13 mouse cellular contexts compared by ENCODE assay signal in the genomic region with DNA sequence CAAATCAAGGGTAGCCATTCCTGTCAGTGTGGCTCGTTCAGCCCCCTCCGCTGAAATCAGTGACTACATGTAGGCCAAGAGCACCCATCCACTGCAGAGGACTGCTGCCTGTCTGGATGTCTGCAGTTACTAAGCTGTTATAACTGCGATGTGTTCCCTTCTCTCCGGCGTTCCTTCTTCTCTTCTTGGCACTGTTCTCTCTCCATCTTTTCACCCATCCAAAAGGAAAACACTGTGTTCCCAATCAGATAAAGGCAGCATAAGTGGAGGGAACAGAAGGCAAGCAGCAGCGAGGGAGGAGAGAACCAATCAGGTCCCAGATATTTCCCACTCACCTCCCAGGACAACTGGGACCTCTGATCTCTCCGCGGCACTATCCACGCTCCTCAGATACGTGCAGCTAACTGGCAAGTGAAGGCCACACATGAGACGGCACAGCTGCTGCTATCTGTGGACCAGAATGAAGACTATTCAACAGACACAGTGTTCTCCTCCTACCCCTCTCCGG. TPM values are rescaled to one million over a fixed set of nuclear protein-coding genes. Genes with fewer than 3 reads are reported as not detected.
A peak's percentile ranks its signal among the peaks of the same experiment; 100 is the strongest.
DNase-seq lines count a peak whose midpoint lies in the region; ATAC-seq and TF ChIP-seq lines count a peak whose summit lies in the region.
"Had no signal": no experiment of that assay in that cellular context is flagged by ENCODE, and none has a peak within 500 bp of the region (broad histone marks: within the 10 kb centered on the region; RNA-seq: fewer than 3 reads in every experiment).

No protein-coding gene starts in this region.

- peak; percentile 44 for DNase-seq in layer of hippocampus, adult 11-12 months (ENCODE audit: low spot score)
- no peak for DNase-seq in layer of hippocampus, adult 9-10 months (ENCODE audit: low spot score)
- peak; percentile 47 for DNase-seq in right cerebral cortex, adult 18-20 months
- DNase-seq in right cerebral cortex, postnatal 14 days, result no peak
- peak; percentile 46 to 51 for DNase-seq in left cerebral cortex, postnatal 36 days (ENCODE audit: low spot score in 2 of 2)
- DNase-seq in gastrocnemius, adult 2 months, result no peak
- DNase-seq: cerebellum, adult 9-11 months; gastrocnemius, postnatal 36 days; kidney, postnatal 14 days had no signal

- WGBS in forebrain, embryonic 15.5 days, result 44% methylated on average over 12 of the region's 12 CpGs

- no peaks in the 10 kb centered on the region for H3K27me3 ChIP-seq in forebrain, embryonic 15.5 days

- H3K9ac ChIP-seq in forebrain, embryonic 15.5 days (replicated peaks), result no peak overlapping the region
- H3K9ac ChIP-seq: liver, embryonic 14.5 days had no signal

- ATAC-seq in forebrain, embryonic 15.5 days (replicated peaks), result peak; percentile 55; the same call in 1 of the 2 replicates
- ATAC-seq: inflammation-experienced regulatory T-cells, adult 6 months had no signal

- peaks cover 74% of the 10 kb centered on the region for H3K4me1 ChIP-seq in forebrain, embryonic 15.5 days

- H3K4me2 ChIP-seq in forebrain, embryonic 15.5 days (replicated peaks), result no peak overlapping the region

- H3K9me3 ChIP-seq in forebrain, embryonic 15.5 days, result no peaks in the 10 kb centered on the region
- H3K9me3 ChIP-seq: embryonic facial prominence, embryonic 10.5 days had no signal

- TF ChIP-seq CTCF in gastrocnemius, adult 2 months (IDR thresholded peaks at IDR 0.05), result no peak

- intact Hi-C loops in left cerebral cortex, postnatal 36 days (cut with DNase I), result no loop called here
- intact Hi-C loops in gastrocnemius, adult 2 months (cut with DNase I), result no loop called here

- peak overlapping the region; percentile 77 for H3K27ac ChIP-seq in forebrain, embryonic 15.5 days (replicated peaks)
- H3K27ac ChIP-seq in gastrocnemius, adult 2 months, result no peak overlapping the region
- H3K27ac ChIP-seq: liver, embryonic 14.5 days had no signal

- H3K4me3 ChIP-seq in forebrain, embryonic 15.5 days, result no peak overlapping the region
- no peak overlapping the region for H3K4me3 ChIP-seq in gastrocnemius, adult 2 months
- H3K4me3 ChIP-seq: embryonic facial prominence, embryonic 10.5 days had no signal

- no peaks in the 10 kb centered on the region for H3K36me3 ChIP-seq in forebrain, embryonic 15.5 days
- H3K36me3 ChIP-seq: embryonic facial prominence, embryonic 10.5 days had no signal

RNA-seq across cellular contexts. Expression of gene Kalrn, which starts 56.4 kb away (rescaled TPM):
- polyA plus RNA-seq in forebrain, embryonic 15.5 days (2015; fragmentation: Nextera tagmentation; extraction: Ambion mirVana), result 36.4 and 38.8 TPM in 2 replicates
- 100 to 1,000 TPM; 564 to 585 TPM for total RNA-seq in left cerebral cortex, postnatal 36 days (2021)
- 10 to 100 TPM; 21.8 to 28.3 TPM for total RNA-seq in gastrocnemius, adult 2 months (2021)

Comparison
In these comparisons a context has a peak if more than half of its experiments do, and no peak if none do; other contexts are left out.
1. DNase-seq: peak in layer of hippocampus, adult 11-12 months (single experiment), right cerebral cortex, adult 18-20 months (single experiment) and left cerebral cortex, postnatal 36 days (2 of 2); none in layer of hippocampus, adult 9-10 months (single experiment), right cerebral cortex, postnatal 14 days (single experiment) and gastrocnemius, adult 2 months (single experiment).
2. RNA of gene Kalrn, which starts 56.4 kb away (total RNA-seq): 564 to 585 TPM in left cerebral cortex, postnatal 36 days; 21.8 to 28.3 TPM in gastrocnemius, adult 2 months; every median in the first group is over 10 times any median in the second.